Mouse (Mus musculus) CH12.LX (cell line): ENCODE measurements around the gene 1700020A23Rik. TPM values are rescaled to one million over a fixed set of nuclear protein-coding genes. Genes with fewer than 3 reads are reported as not detected.

Experiments used
- DNase-seq: peaks from one replicate; pipeline ENCODE4 v3.0.0-alpha.2; 2013; ENCODE audit errors: extremely low read depth
- H3K27ac ChIP-seq: 2 replicates; pipeline ENCODE4 v1.5.1; 2012; ENCODE audit warnings: low read depth, mild to moderate bottlenecking, control low read depth, moderate library complexity; ENCODE audit not compliant: insufficient read depth
- H3K27me3 ChIP-seq: replicated peaks from 2 replicates; pipeline ENCODE3; 2012; ENCODE audit warnings: inconsistent platforms
- H3K36me3 ChIP-seq, 2 experiments: replicated peaks in 1 of 2; 2 replicates each; pipeline versions ENCODE3 to v1.6.1; 2012; ENCODE audit warnings: inconsistent platforms in 1 of 2, low read length in 1 of 2, mild to moderate bottlenecking in 1 of 2, mixed read lengths in 1 of 2, moderate library complexity in 1 of 2; ENCODE audit not compliant: control insufficient read depth in 1 of 2, insufficient read depth in 1 of 2
- H3K4me1 ChIP-seq, 2 experiments: 2 replicates each; pipeline ENCODE4 v1.6.1; 2012; ENCODE audit warnings: inconsistent platforms in 1 of 2, moderate library complexity in 1 of 2; ENCODE audit not compliant: insufficient read depth in 2 of 2, control insufficient read depth in 1 of 2
- H3K4me2 ChIP-seq: 2 replicates; pipeline ENCODE4 v1.6.1; 2012; ENCODE audit warnings: low read depth, mild to moderate bottlenecking, control low read depth; ENCODE audit not compliant: poor library complexity, insufficient read depth, severe bottlenecking
- H3K4me3 ChIP-seq, 3 experiments: fragments of 150-350 bp in 1 of 3; sonication (generic) in 1 of 3; replicated peaks in 1 of 3; 2 replicates each; pipeline versions ENCODE3 to v1.5.1; 2011 to 2012; ENCODE audit warnings: low read depth in 2 of 3, low read length in 2 of 3, mild to moderate bottlenecking in 2 of 3, moderate library complexity in 2 of 3, control low read depth in 1 of 3, improper control_type of control experiment in 1 of 3, inconsistent platforms in 1 of 3, mixed read lengths in 1 of 3; ENCODE audit not compliant: poor library complexity in 1 of 3
- H3K79me2 ChIP-seq: replicated peaks from 2 replicates; pipeline ENCODE4 v1.6.1; 2012; ENCODE audit warnings: mild to moderate bottlenecking, moderate library complexity; ENCODE audit not compliant: control insufficient read depth, poor library complexity, insufficient read depth, severe bottlenecking; ENCODE audit errors: extremely low read depth
- H3K9ac ChIP-seq: 2 replicates; pipeline ENCODE4 v1.6.1; 2012; ENCODE audit warnings: low read depth, mild to moderate bottlenecking, control low read depth, moderate library complexity; ENCODE audit not compliant: insufficient read depth
- H3K9me3 ChIP-seq: replicated peaks from 2 replicates; pipeline ENCODE3; 2012; ENCODE audit warnings: low read length, inconsistent platforms, mixed read lengths
- BHLHE40 ChIP-seq: IDR thresholded peaks from 2 replicates; pipeline ENCODE4 v1.6.1; 2011; ENCODE audit warnings: mild to moderate bottlenecking, low read depth, low read length, improper control_type of control experiment
- CHD1 ChIP-seq: IDR thresholded peaks from 2 replicates; pipeline ENCODE4 v1.6.1; 2012; ENCODE audit warnings: low read depth, low read length, improper control_type of control experiment, inconsistent platforms
- ETS1 ChIP-seq: conservative IDR thresholded peaks from 2 replicates; pipeline ENCODE4 v1.6.1; 2012; ENCODE audit warnings: low read depth, mild to moderate bottlenecking, inconsistent platforms, low read length, improper control_type of control experiment, moderate library complexity
- GABPA ChIP-seq: IDR thresholded peaks from 2 replicates; pipeline ENCODE4 v1.6.1; 2012; ENCODE audit warnings: low read depth, low read length, improper control_type of control experiment, inconsistent platforms; ENCODE audit not compliant: insufficient replicate concordance
- JUN ChIP-seq: IDR thresholded peaks from 2 replicates; pipeline ENCODE4 v1.6.1; 2011; ENCODE audit warnings: low read depth, mild to moderate bottlenecking, low read length, improper control_type of control experiment, moderate library complexity; ENCODE audit not compliant: insufficient read depth
- JUND ChIP-seq: conservative IDR thresholded peaks from 2 replicates; pipeline ENCODE4 v1.6.1; 2011; ENCODE audit warnings: low read depth, low read length, improper control_type of control experiment
- MAX ChIP-seq: IDR thresholded peaks from 2 replicates; pipeline ENCODE4 v1.6.1; 2011; ENCODE audit warnings: low read length, improper control_type of control experiment
- MAZ ChIP-seq: IDR thresholded peaks from 2 replicates; pipeline ENCODE4 v1.6.1; 2012; ENCODE audit warnings: low read depth, mild to moderate bottlenecking, inconsistent platforms, low read length, improper control_type of control experiment, moderate library complexity
- MXI1 ChIP-seq: IDR thresholded peaks from 2 replicates; pipeline ENCODE4 v1.6.1; 2011; ENCODE audit warnings: mild to moderate bottlenecking, low read depth, low read length, improper control_type of control experiment
- TCF12 ChIP-seq: IDR thresholded peaks from 2 replicates; pipeline ENCODE4 v1.6.1; 2014; ENCODE audit warnings: low read depth, mild to moderate bottlenecking, inconsistent platforms, low read length, improper control_type of control experiment
- USF2 ChIP-seq: conservative IDR thresholded peaks from 2 replicates; pipeline ENCODE4 v1.6.1; 2011; ENCODE audit warnings: low read depth, low read length, improper control_type of control experiment
- dilution Hi-C: fragments of 300-500 bp; cut with MboI; formaldehyde crosslinking; loops from 2 replicates; pipeline ENCODE4 v1.14.3; 2020; ENCODE audit warnings: low sequenced_read_pairs; ENCODE audit not compliant: extremely low pct_unique_long_range_greater_than_20kb, extremely low pct_ligation_motif_present
- in situ Hi-C: fragments of 300-500 bp; cut with MboI; formaldehyde crosslinking; loops from 3 replicates; pipeline ENCODE4 v1.14.3; 2019; ENCODE audit warnings: low sequenced_read_pairs, low pct_ligation_motif_present, low pct_unique_long_range_greater_than_20kb, mixed read lengths
- polyA plus RNA-seq: library from polyadenylated mRNA; unstranded; fragments of >175 nt; gene quantifications from 2 replicates; pipeline ENCODE4 v1.2.1, GENCODE M21; 2012; ENCODE audit warnings: low read depth; ENCODE audit not compliant: insufficient read length
- total RNA-seq, 2 experiments: library from RNA; depleted of rRNA; stranded (reverse); fragments of 300-350 nt in 1 of 2; fragments of >200 nt in 1 of 2; gene quantifications; 2 replicates each; pipeline ENCODE4 v1.2.3; 2012 to 2014

1700020A23Rik gene
- total and polyA plus RNA-seq, 3 experiments: not detected

DNA sequence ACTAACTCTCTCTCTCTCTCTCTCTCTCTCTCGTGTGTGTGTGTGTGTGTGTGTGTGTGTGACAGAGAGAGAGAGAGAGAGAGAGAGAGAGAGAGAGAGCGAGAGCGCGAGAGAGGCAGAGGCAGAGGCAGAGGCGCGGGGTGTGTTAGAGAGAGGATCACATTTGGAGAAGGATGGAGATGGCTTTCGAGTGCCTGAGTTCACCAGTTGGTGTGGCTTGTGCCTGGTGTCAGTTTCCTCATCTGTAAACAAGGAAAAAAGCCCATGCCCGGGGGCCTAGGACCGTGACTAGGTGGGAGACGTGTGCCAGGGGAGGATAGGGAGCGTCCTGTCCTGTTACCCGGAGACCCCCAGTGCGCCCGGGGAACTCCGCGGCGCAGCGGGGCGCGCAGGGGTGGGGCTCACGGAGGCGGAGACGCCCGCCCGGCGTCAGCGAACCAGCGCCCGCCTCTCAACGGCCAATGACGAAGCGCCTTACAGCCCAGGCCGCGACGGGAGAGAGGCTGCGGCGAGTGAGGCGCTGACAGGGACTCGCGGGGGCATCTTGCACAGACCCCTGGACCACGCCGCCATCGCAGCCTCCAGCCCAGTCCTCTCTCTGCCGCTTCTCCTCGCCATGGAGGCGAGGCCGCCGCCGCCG is 44.9 kb downstream of the 1700020A23Rik start, which contains the start of gene Ptpra (continued):
- TF ChIP-seq BHLHE40: no peak
- TF ChIP-seq MXI1: no peak; the same call in 1 of the 2 replicates
- no peak for TF ChIP-seq JUND
- 0 out of 2 replicates have a peak, but pooled peaks have one; percentile 9 for TF ChIP-seq MAX
- TF ChIP-seq USF2: no peak
- TF ChIP-seq JUN: no peak
- TF ChIP-seq CHD1: no peak
- no peak for TF ChIP-seq GABPA
- TF ChIP-seq TCF12: no peak

DNA sequence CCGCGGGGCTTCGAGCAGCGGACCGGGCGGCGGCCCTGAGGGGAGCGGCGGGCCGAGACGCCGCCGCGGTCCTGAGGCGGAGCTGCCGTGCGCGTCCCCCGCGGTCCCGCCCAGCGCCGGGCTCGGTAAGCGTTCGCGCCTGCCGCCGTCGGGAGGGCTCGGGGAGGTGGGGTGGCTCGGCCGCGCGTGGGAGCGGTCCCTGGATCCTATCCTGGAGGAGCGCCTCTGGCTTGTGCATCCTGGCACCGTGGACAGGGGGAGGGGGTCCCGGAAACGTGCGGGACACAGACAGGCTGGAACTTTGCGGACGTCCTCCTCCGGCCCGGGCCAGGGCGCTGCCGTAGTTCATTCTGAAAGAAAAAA is 45.4 kb downstream of the 1700020A23Rik start:
- H3K4me3 ChIP-seq: peak overlapping the region; percentile 76 to 91 (median 89)
- H3K27me3 ChIP-seq: no peaks in the 10 kb centered on the region
- peaks cover 0 to 32% of the 10 kb centered on the region in 2 experiments; a peak in 2 of 4 replicates for H3K4me1 ChIP-seq
- H3K79me2 ChIP-seq: peaks cover 20% of the 10 kb centered on the region
- dilution Hi-C loops: no loop called here
- H3K9me3 ChIP-seq: no peaks in the 10 kb centered on the region
- 0 out of 2 replicates have a peak overlapping the region, but pooled peaks have one; percentile 5 for H3K27ac ChIP-seq
- DNase-seq: peak; percentile 24
- TF ChIP-seq USF2: no peak
- TF ChIP-seq BHLHE40: peak; percentile 9; the same call in 1 of the 2 replicates
- TF ChIP-seq, all 38 proteins: peak for 1
- Histone ChIP-seq H3K9ac (peak overlapping the region; percentile 55), H3K36me3 (peaks cover 0 to 12% of the 10 kb centered on the region in 2 experiments), H3K4me2 (peak overlapping the region; percentile 74)
- in situ Hi-C loops: no loop called here

DNA sequence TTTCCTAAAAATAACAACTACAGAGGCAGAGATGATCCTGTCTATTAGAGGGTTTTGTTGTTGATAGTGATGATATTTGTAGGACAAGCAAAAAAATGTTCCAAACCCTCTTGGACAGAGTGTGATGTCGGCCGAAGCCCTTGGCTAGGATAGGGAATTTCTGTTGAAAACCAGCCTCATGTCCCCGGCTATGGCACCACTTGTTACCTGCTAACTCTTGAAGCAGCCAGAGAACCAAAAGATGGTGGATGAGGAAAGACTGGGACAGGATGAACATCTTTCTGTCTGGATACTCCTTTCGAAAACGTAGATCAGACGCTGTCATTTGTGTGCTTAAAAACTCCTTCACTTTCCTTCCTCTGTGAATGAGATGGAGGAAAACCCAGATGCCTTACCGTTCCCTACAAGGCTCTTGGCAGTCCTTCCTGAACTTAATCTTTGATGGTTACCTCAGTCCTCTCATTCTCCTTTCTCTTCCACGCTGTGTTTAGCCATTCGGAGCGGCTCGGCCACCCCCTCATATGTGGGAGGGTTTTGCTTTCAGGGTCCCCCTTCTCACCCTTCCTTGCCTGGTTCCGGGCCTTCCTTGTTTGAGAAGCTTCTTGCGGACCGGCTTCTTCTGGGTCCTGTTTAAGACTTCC is 46.1 kb downstream of the 1700020A23Rik start:
- DNase-seq: no peak
- Histone ChIP-seq H3K27me3 (no peaks in the 10 kb centered on the region), H3K4me3 (peak overlapping the region; percentile 76 to 91 (median 89)), H3K9me3 (no peaks in the 10 kb centered on the region), H3K36me3 (peaks cover 0 to 5% of the 10 kb centered on the region in 2 experiments), H3K4me1 (peaks cover 0 to 32% of the 10 kb centered on the region in 2 experiments; a peak in 2 of 4 replicates), H3K9ac (peak overlapping the region; percentile 55; the same call in 1 of the 2 replicates), H3K4me2 (peak overlapping the region; percentile 74), H3K79me2 (peaks cover 20% of the 10 kb centered on the region), H3K27ac (no peak overlapping the region)
- in situ Hi-C loops: no loop called here
- dilution Hi-C loops: no loop called here
- TF ChIP-seq MAZ: no peak
- no peak for TF ChIP-seq GABPA
- no peak for TF ChIP-seq ETS1
